In genomic region chr11:23801851-23802250, GRCm38 (mm10) we compare ENCODE assay signal across 31 mouse cellular contexts. TPM values are rescaled to one million over a fixed set of nuclear protein-coding genes. Genes with fewer than 3 reads are reported as not detected.
DNase-seq lines count a peak whose midpoint lies in the region; ATAC-seq and TF ChIP-seq lines count a peak whose summit lies in the region.
"Had no signal": no experiment of that assay in that cellular context is flagged by ENCODE, and none has a peak within 500 bp of the region (broad histone marks: within the 10 kb centered on the region; RNA-seq: fewer than 3 reads in every experiment).

No protein-coding gene starts in this region.

- no peaks in the 10 kb centered on the region for H3K27me3 ChIP-seq in E14TG2a.4 (ENCODE audit: insufficient read depth, low read length)
- H3K27me3 ChIP-seq in intestine, postnatal 0 days (replicated peaks; ENCODE audit: control insufficient read depth, insufficient read depth, low read length), result no peaks in the 10 kb centered on the region
- H3K27me3 ChIP-seq in heart, embryonic 10.5 days (ENCODE audit: insufficient read depth, poor library complexity, severe bottlenecking), result no peaks in the 10 kb centered on the region; the same call in 1 of the 2 replicates
- H3K27me3 ChIP-seq: CH12.LX; embryonic facial prominence, embryonic 12.5 days; heart, embryonic 12.5 days; limb, embryonic 15.5 days; midbrain, embryonic 15.5 days; neural tube, embryonic 15.5 days had no signal

- peak overlapping the region; percentile 27; the same call in 1 of the 2 replicates for H3K4me3 ChIP-seq in E14TG2a.4 (replicated peaks; ENCODE audit: low read length)
- no peak overlapping the region for H3K4me3 ChIP-seq in intestine, postnatal 0 days (ENCODE audit: low read depth, low read length)
- H3K4me3 ChIP-seq in heart, embryonic 10.5 days, result no peak overlapping the region
- H3K4me3 ChIP-seq: embryonic facial prominence, embryonic 12.5 days; heart, embryonic 12.5 days; layer of hippocampus, adult 2 months; left cerebral cortex, adult 2 months; limb, embryonic 10.5 days; limb, embryonic 15.5 days; midbrain, embryonic 10.5 days; midbrain, embryonic 15.5 days; neural tube, embryonic 15.5 days had no signal

- no peak overlapping the region for H3K4me2 ChIP-seq in intestine, postnatal 0 days (replicated peaks; ENCODE audit: low read depth)
- H3K4me2 ChIP-seq: embryonic facial prominence, embryonic 12.5 days; heart, embryonic 12.5 days; hindbrain, embryonic 14.5 days; limb, embryonic 15.5 days; lung, embryonic 14.5 days; midbrain, embryonic 15.5 days; neural tube, embryonic 15.5 days had no signal

- no peaks in the 10 kb centered on the region for H3K9me3 ChIP-seq in E14TG2a.4 (ENCODE audit: low read length)
- no peaks in the 10 kb centered on the region for H3K9me3 ChIP-seq in intestine, postnatal 0 days (ENCODE audit: control insufficient read depth)
- no peaks in the 10 kb centered on the region for H3K9me3 ChIP-seq in heart, embryonic 10.5 days
- H3K9me3 ChIP-seq: embryonic facial prominence, embryonic 12.5 days; heart, embryonic 12.5 days; limb, embryonic 10.5 days; limb, embryonic 15.5 days; midbrain, embryonic 10.5 days; midbrain, embryonic 15.5 days; neural tube, embryonic 15.5 days had no signal

- H3K27ac ChIP-seq in intestine, postnatal 0 days (ENCODE audit: low read depth, low read length), result no peak overlapping the region
- no peak overlapping the region for H3K27ac ChIP-seq in heart, embryonic 10.5 days
- H3K27ac ChIP-seq: embryonic facial prominence, embryonic 12.5 days; hindbrain, embryonic 14.5 days; layer of hippocampus, adult 2 months; left cerebral cortex, adult 2 months; limb, embryonic 10.5 days; limb, embryonic 15.5 days; liver, embryonic 14.5 days; midbrain, embryonic 10.5 days; midbrain, embryonic 15.5 days; neural tube, embryonic 15.5 days had no signal

- H3K9ac ChIP-seq in intestine, postnatal 0 days (ENCODE audit: low read depth, low read length), result no peak overlapping the region
- H3K9ac ChIP-seq: embryonic facial prominence, embryonic 12.5 days; heart, embryonic 12.5 days; hindbrain, embryonic 14.5 days; limb, embryonic 15.5 days; liver, embryonic 14.5 days; lung, embryonic 14.5 days; midbrain, embryonic 15.5 days; neural tube, embryonic 15.5 days had no signal

- peaks cover 65% of the 10 kb centered on the region for H3K4me1 ChIP-seq in E14TG2a.4 (replicated peaks; ENCODE audit: low read depth, low read length)
- H3K4me1 ChIP-seq in intestine, postnatal 0 days (replicated peaks; ENCODE audit: control insufficient read depth, insufficient read depth, low read length), result no peaks in the 10 kb centered on the region
- H3K4me1 ChIP-seq in heart, embryonic 10.5 days, result 0 out of 2 replicates have a peak, but pooled peaks cover 5% of the 10 kb centered on the region
- H3K4me1 ChIP-seq: embryonic facial prominence, embryonic 12.5 days; heart, embryonic 12.5 days; limb, embryonic 10.5 days; limb, embryonic 15.5 days; midbrain, embryonic 10.5 days; midbrain, embryonic 15.5 days; neural tube, embryonic 15.5 days had no signal

- DNase-seq in CD4-positive, CD25-positive, alpha-beta regulatory T cell, adult 2 months (ENCODE audit: low read depth, low spot score), result peak; percentile 39
- DNase-seq in WW6 (ENCODE audit: low read depth, low spot score), result peak; percentile 50
- DNase-seq in urinary bladder, postnatal 4 days (ENCODE audit: low spot score in 2 of 2), result no peak
- DNase-seq in kidney, postnatal 14 days, result no peak
- DNase-seq in heart, embryonic 10.5 days (ENCODE audit: low spot score), result no peak
- DNase-seq: adrenal gland, postnatal 14 days; cerebellum, adult 11 months; cerebellum, adult 9-10 months; embryo, embryonic 11 days; heart, postnatal 4 days; kidney, postnatal 25 days; lung, embryonic 14.5 days; retina, postnatal 1 day; right cerebral cortex, postnatal 25 days; thymus, adult 18-20 months; thymus, postnatal 25 days had no signal

- ATAC-seq in intestine, postnatal 0 days, result peak; percentile 78
- ATAC-seq: forebrain, embryonic 16.5 days; midbrain, embryonic 15.5 days had no signal

- H3K36me3 ChIP-seq in E14TG2a.4 (ENCODE audit: insufficient read depth, low read length), result no peaks in the 10 kb centered on the region
- H3K36me3 ChIP-seq in intestine, postnatal 0 days (ENCODE audit: control insufficient read depth, insufficient read depth), result no peaks in the 10 kb centered on the region
- H3K36me3 ChIP-seq in heart, embryonic 10.5 days, result no peaks in the 10 kb centered on the region
- H3K36me3 ChIP-seq: embryonic facial prominence, embryonic 12.5 days; heart, embryonic 12.5 days; limb, embryonic 10.5 days; limb, embryonic 15.5 days; midbrain, embryonic 10.5 days; midbrain, embryonic 15.5 days; neural tube, embryonic 15.5 days had no signal

- TF ChIP-seq CTCF in E14TG2a.4 (conservative IDR thresholded peaks at IDR 0.05; ENCODE audit: low read length), result no peak
- TF ChIP-seq CTCF in intestine, postnatal 0 days (IDR thresholded peaks at IDR 0.05; ENCODE audit: low read depth), result no peak

- 49% methylated on average over 7 of the region's 7 CpGs for WGBS in intestine, postnatal 0 days
- WGBS in heart, embryonic 10.5 days, result 72% methylated on average over 7 of the region's 7 CpGs

RNA-seq across cellular contexts. Expression of gene Rel, which starts 31.1 kb away (rescaled TPM):
- polyA plus RNA-seq in intestine, postnatal 0 days (2015; fragmentation: Nextera tagmentation; extraction: Ambion mirVana), result 0.52 and 0.58 TPM in 2 replicates
- polyA plus RNA-seq in heart, embryonic 10.5 days (2016; fragmentation: Nextera tagmentation; extraction: Ambion mirVana), result 1.2 and 1.8 TPM in 2 replicates

Comparison
In these comparisons a context has a peak if more than half of its experiments do, and no peak if none do; other contexts are left out.
1. DNase-seq: peak in CD4-positive, CD25-positive, alpha-beta regulatory T cell, adult 2 months (single experiment) and WW6 (single experiment); none in urinary bladder, postnatal 4 days (0 of 2), kidney, postnatal 14 days (single experiment) and heart, embryonic 10.5 days (single experiment).